In the genomic region with DNA sequence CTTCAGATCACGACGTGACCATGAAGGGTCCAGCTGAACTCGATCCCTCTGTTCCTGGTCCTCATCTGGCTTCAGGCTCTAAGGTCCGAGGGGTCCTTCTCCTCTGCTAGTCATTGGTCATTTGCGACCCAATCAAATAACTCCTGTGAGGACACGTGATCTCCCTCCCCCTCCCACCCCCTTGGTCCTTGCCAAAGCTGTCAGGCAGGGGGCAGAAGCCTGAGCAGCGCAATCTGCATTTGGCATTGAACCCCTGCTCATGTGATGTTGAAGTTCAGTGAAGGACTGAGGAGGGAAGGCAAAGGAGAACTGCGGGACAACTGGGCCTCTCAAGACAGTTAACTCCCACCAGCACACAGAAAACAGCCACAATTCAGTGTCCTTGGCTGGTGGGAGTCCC, we compare ENCODE assay signal across 15 mouse cellular contexts. TPM values are rescaled to one million over a fixed set of nuclear protein-coding genes. Genes with fewer than 3 reads are reported as not detected.
DNase-seq lines count a peak whose midpoint lies in the region; ATAC-seq and TF ChIP-seq lines count a peak whose summit lies in the region.
"Had no signal": no experiment of that assay in that cellular context is flagged by ENCODE, and none has a peak within 500 bp of the region (broad histone marks: within the 10 kb centered on the region; RNA-seq: fewer than 3 reads in every experiment).

No protein-coding gene starts in this region.

- no peak overlapping the region for H3K27ac ChIP-seq in heart, postnatal 0 days (ENCODE audit: low read depth)
- H3K27ac ChIP-seq in midbrain, embryonic 10.5 days (replicated peaks): no peak overlapping the region
- H3K27ac ChIP-seq in midbrain, embryonic 13.5 days: no peak overlapping the region
- no peak overlapping the region for H3K27ac ChIP-seq in limb, embryonic 10.5 days
- H3K27ac ChIP-seq: macrophage had no signal

- intact Hi-C loops in heart, postnatal 14 days (cut with DNase I): no loop called here

- TF ChIP-seq EP300 in heart, postnatal 0 days (IDR thresholded peaks at IDR 0.05; ENCODE audit: low read depth): no peak

- peak; percentile 23 for DNase-seq in heart, postnatal 0 days (ENCODE audit: low spot score)
- no peak for DNase-seq in heart, postnatal 14 days
- peak; percentile 46 for DNase-seq in midbrain, embryonic 10.5 days (ENCODE audit: low spot score)
- peak; percentile 87 for DNase-seq in brain, embryonic 14.5 days (ENCODE audit: low read depth)
- DNase-seq in limb, embryonic 10.5 days (ENCODE audit: low spot score): peak; percentile 57
- no peak for DNase-seq in gastrocnemius, adult 18-20 months (ENCODE audit: low spot score)

- WGBS in heart, postnatal 0 days: 27% methylated on average over 8 of the region's 8 CpGs
- WGBS in midbrain, embryonic 10.5 days: 30% methylated on average over 8 of the region's 8 CpGs
- 24% methylated on average over 8 of the region's 8 CpGs for WGBS in midbrain, embryonic 13.5 days
- 21% methylated on average over 8 of the region's 8 CpGs for WGBS in limb, embryonic 10.5 days

- no peaks in the 10 kb centered on the region; the same call in 1 of the 2 replicates for H3K27me3 ChIP-seq in heart, postnatal 0 days (ENCODE audit: control insufficient read depth, insufficient read depth, low read length)
- H3K27me3 ChIP-seq in midbrain, embryonic 10.5 days (ENCODE audit: low read depth, poor library complexity, severe bottlenecking): peaks cover 100% of the 10 kb centered on the region
- peaks cover 89% of the 10 kb centered on the region for H3K27me3 ChIP-seq in midbrain, embryonic 13.5 days
- H3K27me3 ChIP-seq in limb, embryonic 10.5 days (ENCODE audit: low read depth, poor library complexity, severe bottlenecking): peaks cover 55% of the 10 kb centered on the region

- H3K4me2 ChIP-seq in heart, postnatal 0 days (ENCODE audit: low read depth, low read length): no peak overlapping the region
- H3K4me2 ChIP-seq in midbrain, embryonic 13.5 days (replicated peaks): no peak overlapping the region

- peak; percentile 21; the same call in 1 of the 2 replicates for TF ChIP-seq CTCF in heart, postnatal 0 days (IDR thresholded peaks at IDR 0.05; ENCODE audit: low read depth)
- peak; percentile 12; the same call in 1 of the 2 replicates for TF ChIP-seq CTCF in brain, embryonic 14.5 days (IDR thresholded peaks at IDR 0.05; ENCODE audit: borderline replicate concordance, extremely low read depth, insufficient read depth, insufficient read length)

- no peak overlapping the region for H3K9ac ChIP-seq in heart, postnatal 0 days (replicated peaks; ENCODE audit: low read depth, low read length)
- no peak overlapping the region for H3K9ac ChIP-seq in midbrain, embryonic 13.5 days (replicated peaks)

- no peaks in the 10 kb centered on the region for H3K9me3 ChIP-seq in heart, postnatal 0 days (replicated peaks; ENCODE audit: control insufficient read depth, low read length)
- no peaks in the 10 kb centered on the region for H3K9me3 ChIP-seq in midbrain, embryonic 10.5 days (replicated peaks)
- H3K9me3 ChIP-seq in midbrain, embryonic 13.5 days: no peaks in the 10 kb centered on the region
- no peaks in the 10 kb centered on the region for H3K9me3 ChIP-seq in limb, embryonic 10.5 days (replicated peaks)

- H3K36me3 ChIP-seq in heart, postnatal 0 days (replicated peaks; ENCODE audit: control insufficient read depth, insufficient read depth, low read length): no peaks in the 10 kb centered on the region
- H3K36me3 ChIP-seq in midbrain, embryonic 10.5 days: no peaks in the 10 kb centered on the region
- no peaks in the 10 kb centered on the region for H3K36me3 ChIP-seq in midbrain, embryonic 13.5 days
- H3K36me3 ChIP-seq in limb, embryonic 10.5 days: no peaks in the 10 kb centered on the region

- no peak overlapping the region for H3K4me3 ChIP-seq in heart, postnatal 0 days (ENCODE audit: low read depth, low read length)
- H3K4me3 ChIP-seq in midbrain, embryonic 10.5 days: no peak overlapping the region
- H3K4me3 ChIP-seq in midbrain, embryonic 13.5 days (replicated peaks): no peak overlapping the region
- H3K4me3 ChIP-seq in limb, embryonic 10.5 days: no peak overlapping the region

- H3K4me1 ChIP-seq in heart, postnatal 0 days (ENCODE audit: control insufficient read depth, insufficient read depth): 0 out of 2 replicates have a peak, but pooled peaks cover 4% of the 10 kb centered on the region
- peaks cover 46% of the 10 kb centered on the region for H3K4me1 ChIP-seq in midbrain, embryonic 10.5 days
- peaks cover 57% of the 10 kb centered on the region for H3K4me1 ChIP-seq in midbrain, embryonic 13.5 days (replicated peaks)
- H3K4me1 ChIP-seq in limb, embryonic 10.5 days: peaks cover 29% of the 10 kb centered on the region

- no peak for TF ChIP-seq POLR2A in brain, embryonic 14.5 days (IDR thresholded peaks at IDR 0.05; ENCODE audit: borderline replicate concordance, extremely low read depth, insufficient read depth, insufficient read length, poor library complexity, severe bottlenecking)

- peak; percentile 36; the same call in 1 of the 2 replicates for ATAC-seq in heart, postnatal 0 days (ENCODE audit: insufficient read depth, low read depth)
- ATAC-seq in midbrain, embryonic 13.5 days: no peak
- ATAC-seq in erythroblast, adult 5-6 weeks (replicated peaks; ENCODE audit: low FRiP score, poor library complexity, severe bottlenecking): no peak

RNA-seq across cellular contexts. Expression of gene A230072I06Rik, which starts 51.4 kb away (rescaled TPM):
- total RNA-seq in heart, postnatal 0 days (2014; rRNA removed; ENCODE audit: low replicate concordance): not detected in 2 replicates
- not detected in 2 replicates for polyA plus RNA-seq in heart, postnatal 0 days (2015; fragmentation: Nextera tagmentation; extraction: Ambion mirVana)
- not detected for total RNA-seq in heart, postnatal 14 days (2021)
- not detected in 2 replicates for polyA plus RNA-seq in midbrain, embryonic 10.5 days (2016; fragmentation: Nextera tagmentation; extraction: Ambion mirVana)
- 0.13 TPM in 1 of 2 replicates, not detected in the other for polyA plus RNA-seq in midbrain, embryonic 13.5 days (2015; fragmentation: Nextera tagmentation; extraction: Ambion mirVana)
- 0.11 and 0.29 TPM in 2 replicates for polyA plus RNA-seq in brain, embryonic 14.5 days (2012; rRNA removed)
- polyA plus RNA-seq in limb, embryonic 10.5 days (2016; fragmentation: Nextera tagmentation; extraction: Ambion mirVana): not detected in 2 replicates
- total RNA-seq in gastrocnemius, adult 18-20 months (2021): not detected
- total RNA-seq in erythroblast, adult 5-6 weeks (2015; ENCODE audit: low replicate concordance): not detected in 2 replicates
- total RNA-seq in erythroblast, adult 5-6 weeks (2017; ENCODE audit: low replicate concordance): not detected in 2 replicates
- total RNA-seq: hematopoietic stem cell, adult 5-6 weeks; layer of hippocampus, adult 8-10 months had no signal
- polyA plus RNA-seq: gonadal fat pad, adult 2 months; limb, embryonic 14.5 days; macrophage; stomach, embryonic 14.5 days; urinary bladder, adult 2 months had no signal

Comparison
In these comparisons a context has a peak if more than half of its experiments do, and no peak if none do; other contexts are left out.
1. DNase-seq: peak in heart, postnatal 0 days (single experiment), midbrain, embryonic 10.5 days (single experiment), brain, embryonic 14.5 days (single experiment) and limb, embryonic 10.5 days (single experiment); none in heart, postnatal 14 days (0 of 2) and gastrocnemius, adult 18-20 months (single experiment).